Mouse (Mus musculus): ENCODE measurements around the gene Prr19.

- no peak for TF ChIP-seq HCFC1 (IDR thresholded peaks at IDR 0.05; ENCODE audit: borderline replicate concordance, insufficient read depth, low read length)
- TF ChIP-seq CHD2 (IDR thresholded peaks at IDR 0.05; ENCODE audit: low read depth, low read length), result no peak
- no peak for TF ChIP-seq ZNF384 (IDR thresholded peaks at IDR 0.05; ENCODE audit: low read depth, low read length)
- TF ChIP-seq MAFK (IDR thresholded peaks at IDR 0.05; ENCODE audit: insufficient read depth, low read depth, low read length), result no peak
- no peak for TF ChIP-seq ZC3H11A (IDR thresholded peaks at IDR 0.05; ENCODE audit: borderline replicate concordance, low read depth, low read length)
Observed at GRCm38 (mm10) chr7:25290463-25290862, 10.7 kb upstream of the Prr19 start.
